Mouse (Mus musculus): Measurements from ENCODE around the gene Hunk.

- TF ChIP-seq POLR2A (IDR thresholded peaks at IDR 0.05; ENCODE audit: insufficient read depth, low read depth, low read length) (no peak), CTCF (IDR thresholded peaks at IDR 0.05) (no peak)
Observed at GRCm38 (mm10) chr16:90546591-90546990, 160.8 kb downstream of the Hunk start.
